Mouse (Mus musculus): ENCODE results near the gene Gm17509. TPM values are rescaled to one million over a fixed set of nuclear protein-coding genes. Genes with fewer than 3 reads are reported as not detected.

The Gm17509 gene
- not detected in 2 replicates for polyA plus RNA-seq (2015; fragmentation: Nextera tagmentation; extraction: Ambion mirVana)

- ATAC-seq: peak; percentile 36; the same call in 1 of the 2 replicates
- H3K4me2 ChIP-seq (replicated peaks; ENCODE audit: low read depth): peak within 1 kb of the TSS; percentile 84
- TF ChIP-seq CTCF (IDR thresholded peaks at IDR 0.05; ENCODE audit: low read depth): no peak
- H3K9ac ChIP-seq (ENCODE audit: low read depth, low read length): peak within 1 kb of the TSS; percentile 26; the same call in 1 of the 2 replicates
- peak within 1 kb of the TSS; percentile 45 for H3K4me3 ChIP-seq (ENCODE audit: low read depth, low read length)
- H3K36me3 ChIP-seq (ENCODE audit: control insufficient read depth, insufficient read depth): no peaks in the 10 kb centered on the region
- H3K4me1 ChIP-seq (replicated peaks; ENCODE audit: control insufficient read depth, insufficient read depth, low read length): no peaks in the 10 kb centered on the region; the same call in 1 of the 2 replicates
- H3K27ac ChIP-seq (ENCODE audit: low read depth, low read length): no peak within 1 kb of the TSS
- under 1% methylated on average over 66 of the region's 67 CpGs for WGBS
- peaks cover 31% of the 10 kb centered on the region for H3K27me3 ChIP-seq (replicated peaks; ENCODE audit: control insufficient read depth, insufficient read depth, low read length)
- no peaks in the 10 kb centered on the region for H3K9me3 ChIP-seq (ENCODE audit: control insufficient read depth)
Measured at GRCm38 (mm10) chr13:117220501-117221321, at the start of gene Gm17509. Gene Gm17509, minus strand, starts transcription at chr13:117221075.

DNA sequence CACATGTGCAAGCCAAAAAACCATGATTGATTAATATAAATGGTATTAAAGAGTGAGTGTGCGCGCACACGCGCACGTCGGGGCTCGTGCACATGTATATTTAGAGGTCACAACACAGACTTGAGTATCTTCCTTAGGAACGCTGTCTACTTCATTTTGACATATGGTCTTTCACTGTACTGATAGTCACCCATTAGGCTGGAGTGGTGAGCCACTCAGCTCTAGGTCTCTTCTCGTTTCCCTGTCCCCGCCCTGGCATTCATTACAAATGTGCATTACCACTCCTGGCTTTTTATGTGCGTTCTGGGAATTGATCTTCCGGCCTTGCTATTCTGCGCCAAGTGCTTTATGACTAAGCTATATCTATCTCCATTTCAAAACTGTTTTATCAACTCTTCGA lies 47.1 kb upstream of the Gm17509 start:
- Histone ChIP-seq H3K27me3 (replicated peaks; ENCODE audit: control insufficient read depth, insufficient read depth, low read length) (no peaks in the 10 kb centered on the region), H3K36me3 (ENCODE audit: control insufficient read depth, insufficient read depth) (no peaks in the 10 kb centered on the region), H3K4me1 (replicated peaks; ENCODE audit: control insufficient read depth, insufficient read depth, low read length) (no peaks in the 10 kb centered on the region), H3K27ac (ENCODE audit: low read depth, low read length) (no peak overlapping the region), H3K4me3 (ENCODE audit: low read depth, low read length) (no peak overlapping the region), H3K4me2 (replicated peaks; ENCODE audit: low read depth) (no peak overlapping the region), H3K9ac (ENCODE audit: low read depth, low read length) (no peak overlapping the region), H3K9me3 (ENCODE audit: control insufficient read depth) (no peaks in the 10 kb centered on the region)
- 92% methylated on average over 14 of the region's 14 CpGs for WGBS
- TF ChIP-seq CTCF (IDR thresholded peaks at IDR 0.05; ENCODE audit: low read depth): no peak
- no peak for ATAC-seq

DNA sequence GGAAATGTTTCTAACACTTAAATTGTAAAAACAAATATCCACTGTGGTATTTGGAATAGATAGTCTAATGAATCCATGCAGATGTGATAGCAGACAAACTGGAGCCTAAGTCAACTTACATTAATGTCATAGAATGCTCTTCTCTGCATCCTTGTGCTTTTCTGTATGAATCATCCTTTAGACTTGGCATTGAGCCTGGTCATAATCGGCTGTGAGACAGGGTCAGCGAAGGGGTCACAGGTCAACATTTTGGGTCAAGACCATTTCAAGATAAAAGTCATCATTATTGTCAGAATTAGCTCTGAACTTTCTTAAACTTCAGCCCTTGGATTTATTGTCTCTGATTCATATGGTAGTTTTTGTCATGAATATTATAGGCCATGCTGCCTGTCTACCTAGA lies 45.3 kb upstream of the Gm17509 start:
- TF ChIP-seq CTCF (IDR thresholded peaks at IDR 0.05; ENCODE audit: low read depth): no peak
- Histone ChIP-seq H3K4me2 (replicated peaks; ENCODE audit: low read depth) (no peak overlapping the region), H3K9ac (ENCODE audit: low read depth, low read length) (no peak overlapping the region), H3K27ac (ENCODE audit: low read depth, low read length) (no peak overlapping the region), H3K4me3 (ENCODE audit: low read depth, low read length) (no peak overlapping the region), H3K27me3 (replicated peaks; ENCODE audit: control insufficient read depth, insufficient read depth, low read length) (no peaks in the 10 kb centered on the region), H3K9me3 (ENCODE audit: control insufficient read depth) (no peaks in the 10 kb centered on the region), H3K4me1 (replicated peaks; ENCODE audit: control insufficient read depth, insufficient read depth, low read length) (no peaks in the 10 kb centered on the region), H3K36me3 (ENCODE audit: control insufficient read depth, insufficient read depth) (no peaks in the 10 kb centered on the region)
- 60% methylated on average over 2 of the region's 2 CpGs for WGBS
- ATAC-seq: no peak

GRCm38 (mm10) chr13:117260704-117261103 lies 39.8 kb upstream of the Gm17509 start:
- H3K36me3 ChIP-seq (ENCODE audit: control insufficient read depth, insufficient read depth): no peaks in the 10 kb centered on the region
- H3K9me3 ChIP-seq (ENCODE audit: control insufficient read depth): no peaks in the 10 kb centered on the region
- H3K4me2 ChIP-seq (replicated peaks; ENCODE audit: low read depth): no peak overlapping the region
- H3K4me3 ChIP-seq (ENCODE audit: low read depth, low read length): no peak overlapping the region
- no peak overlapping the region for H3K27ac ChIP-seq (ENCODE audit: low read depth, low read length)
- H3K9ac ChIP-seq (ENCODE audit: low read depth, low read length): no peak overlapping the region
- no peak for ATAC-seq
- H3K4me1 ChIP-seq (replicated peaks; ENCODE audit: control insufficient read depth, insufficient read depth, low read length): no peaks in the 10 kb centered on the region
- TF ChIP-seq CTCF (IDR thresholded peaks at IDR 0.05; ENCODE audit: low read depth): no peak
- WGBS: 81% methylated on average over 4 of the region's 4 CpGs
- no peaks in the 10 kb centered on the region for H3K27me3 ChIP-seq (replicated peaks; ENCODE audit: control insufficient read depth, insufficient read depth, low read length)

GRCm38 (mm10) chr13:117242621-117243020 lies 21.7 kb upstream of the Gm17509 start:
- no peak overlapping the region for H3K4me2 ChIP-seq (replicated peaks; ENCODE audit: low read depth)
- H3K27me3 ChIP-seq (replicated peaks; ENCODE audit: control insufficient read depth, insufficient read depth, low read length): no peaks in the 10 kb centered on the region
- H3K4me3 ChIP-seq (ENCODE audit: low read depth, low read length): no peak overlapping the region
- 81% methylated on average over 5 of the region's 5 CpGs for WGBS
- no peaks in the 10 kb centered on the region for H3K4me1 ChIP-seq (replicated peaks; ENCODE audit: control insufficient read depth, insufficient read depth, low read length)
- no peak for TF ChIP-seq CTCF (IDR thresholded peaks at IDR 0.05; ENCODE audit: low read depth)
- no peak overlapping the region for H3K9ac ChIP-seq (ENCODE audit: low read depth, low read length)
- H3K36me3 ChIP-seq (ENCODE audit: control insufficient read depth, insufficient read depth): no peaks in the 10 kb centered on the region
- H3K9me3 ChIP-seq (ENCODE audit: control insufficient read depth): no peaks in the 10 kb centered on the region
- ATAC-seq: no peak
- H3K27ac ChIP-seq (ENCODE audit: low read depth, low read length): no peak overlapping the region

GRCm38 (mm10) chr13:117242063-117242462 lies 21.2 kb upstream of the Gm17509 start:
- no peak overlapping the region for H3K4me2 ChIP-seq (replicated peaks; ENCODE audit: low read depth)
- no peak for TF ChIP-seq CTCF (IDR thresholded peaks at IDR 0.05; ENCODE audit: low read depth)
- H3K27ac ChIP-seq (ENCODE audit: low read depth, low read length): no peak overlapping the region
- no peaks in the 10 kb centered on the region for H3K4me1 ChIP-seq (replicated peaks; ENCODE audit: control insufficient read depth, insufficient read depth, low read length)
- no peaks in the 10 kb centered on the region for H3K9me3 ChIP-seq (ENCODE audit: control insufficient read depth)
- no peaks in the 10 kb centered on the region for H3K27me3 ChIP-seq (replicated peaks; ENCODE audit: control insufficient read depth, insufficient read depth, low read length)
- H3K4me3 ChIP-seq (ENCODE audit: low read depth, low read length): no peak overlapping the region
- WGBS: 84% methylated on average over 3 of the region's 3 CpGs
- no peak overlapping the region for H3K9ac ChIP-seq (ENCODE audit: low read depth, low read length)
- H3K36me3 ChIP-seq (ENCODE audit: control insufficient read depth, insufficient read depth): no peaks in the 10 kb centered on the region
- ATAC-seq: no peak

Measured in intestine, postnatal 0 days (tissue).